Mouse (Mus musculus): ENCODE measurements at regions not wholly inside any gene's neighbourhood (a gene's known extent, or its start where the extent isn't known, plus 50 kb on each side); places are given as distances from the start of the nearest gene placed in this dataset.

DNA sequence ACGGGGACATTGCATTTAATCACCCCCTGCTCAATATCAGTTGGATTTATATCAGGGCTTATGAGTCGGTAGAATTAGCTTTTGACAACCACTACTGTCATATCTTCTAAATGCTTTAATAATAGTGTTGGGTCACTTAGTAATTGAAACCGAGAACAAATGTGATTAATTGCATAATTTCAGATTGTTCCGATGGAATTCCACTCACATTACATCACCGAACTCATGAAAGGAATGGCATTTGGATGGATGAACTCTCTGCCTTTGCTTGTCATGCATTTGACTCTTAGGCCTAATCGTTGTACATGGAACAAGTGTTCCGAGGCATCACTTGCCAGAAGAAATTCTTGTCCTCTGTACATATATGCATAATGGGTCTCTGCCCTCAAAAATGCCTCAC lies 99.6 kb upstream of the Tbc1d5 start:
- no peak for TF ChIP-seq CTCF (IDR thresholded peaks at IDR 0.05; ENCODE audit: low read depth)
- TF ChIP-seq EP300 (optimal IDR thresholded peaks at IDR 0.05) = no peak
